Mouse (Mus musculus): ENCODE measurements around the gene Aldh1a3. TPM values are rescaled to one million over a fixed set of nuclear protein-coding genes. Genes with fewer than 3 reads are reported as not detected.

Aldh1a3 gene
- polyA plus RNA-seq, 1 experiment, result 11.1 TPM

GRCm38 (mm10) chr7:66386411-66386810 lies 40.9 kb downstream of the Aldh1a3 start:
- TF ChIP-seq CTCF (IDR thresholded peaks at IDR 0.05; ENCODE audit: extremely low read depth, insufficient read length, insufficient replicate concordance, low read depth, low read length) (no peak), POLR2A (IDR thresholded peaks at IDR 0.05; ENCODE audit: low read depth, low read length) (no peak)
- peaks cover 12% of the 10 kb centered on the region for H3K4me1 ChIP-seq (ENCODE audit: control insufficient read depth, insufficient read depth, insufficient read length, low read length)
- WGBS, result 90% methylated on average over 6 of the region's 6 CpGs
- no peak overlapping the region for H3K4me3 ChIP-seq (ENCODE audit: low read depth, low read length)
- H3K36me3 ChIP-seq (ENCODE audit: control insufficient read depth, insufficient read depth, low read length), result peaks cover under 1% of the 10 kb centered on the region
- no peaks in the 10 kb centered on the region for H3K27me3 ChIP-seq (ENCODE audit: control insufficient read depth, insufficient read depth, low read length)
- no peak overlapping the region for H3K27ac ChIP-seq (ENCODE audit: insufficient read depth, low read depth, low read length)

GRCm38 (mm10) chr7:66385826-66386225 lies 41.5 kb downstream of the Aldh1a3 start:
- Histone ChIP-seq H3K27ac (ENCODE audit: insufficient read depth, low read depth, low read length) (no peak overlapping the region), H3K4me3 (ENCODE audit: low read depth, low read length) (no peak overlapping the region), H3K36me3 (ENCODE audit: control insufficient read depth, insufficient read depth, low read length) (peaks cover 4% of the 10 kb centered on the region), H3K4me1 (ENCODE audit: control insufficient read depth, insufficient read depth, insufficient read length, low read length) (peaks cover 12% of the 10 kb centered on the region), H3K27me3 (ENCODE audit: control insufficient read depth, insufficient read depth, low read length) (no peaks in the 10 kb centered on the region)
- TF ChIP-seq CTCF (IDR thresholded peaks at IDR 0.05; ENCODE audit: extremely low read depth, insufficient read length, insufficient replicate concordance, low read depth, low read length) (no peak), POLR2A (IDR thresholded peaks at IDR 0.05; ENCODE audit: low read depth, low read length) (no peak)
- 79% methylated on average over 12 of the region's 12 CpGs for WGBS

GRCm38 (mm10) chr7:66384891-66385290 lies 42.4 kb downstream of the Aldh1a3 start:
- H3K4me3 ChIP-seq (ENCODE audit: low read depth, low read length), result no peak overlapping the region
- no peaks in the 10 kb centered on the region for H3K27me3 ChIP-seq (ENCODE audit: control insufficient read depth, insufficient read depth, low read length)
- H3K36me3 ChIP-seq (ENCODE audit: control insufficient read depth, insufficient read depth, low read length), result peaks cover 8% of the 10 kb centered on the region
- peaks cover 12% of the 10 kb centered on the region for H3K4me1 ChIP-seq (ENCODE audit: control insufficient read depth, insufficient read depth, insufficient read length, low read length)
- 63% methylated on average over 8 of the region's 8 CpGs for WGBS
- H3K27ac ChIP-seq (ENCODE audit: insufficient read depth, low read depth, low read length), result peak overlapping the region; percentile 17
- TF ChIP-seq CTCF (IDR thresholded peaks at IDR 0.05; ENCODE audit: extremely low read depth, insufficient read length, insufficient replicate concordance, low read depth, low read length) (no peak), POLR2A (IDR thresholded peaks at IDR 0.05; ENCODE audit: low read depth, low read length) (no peak)

DNA sequence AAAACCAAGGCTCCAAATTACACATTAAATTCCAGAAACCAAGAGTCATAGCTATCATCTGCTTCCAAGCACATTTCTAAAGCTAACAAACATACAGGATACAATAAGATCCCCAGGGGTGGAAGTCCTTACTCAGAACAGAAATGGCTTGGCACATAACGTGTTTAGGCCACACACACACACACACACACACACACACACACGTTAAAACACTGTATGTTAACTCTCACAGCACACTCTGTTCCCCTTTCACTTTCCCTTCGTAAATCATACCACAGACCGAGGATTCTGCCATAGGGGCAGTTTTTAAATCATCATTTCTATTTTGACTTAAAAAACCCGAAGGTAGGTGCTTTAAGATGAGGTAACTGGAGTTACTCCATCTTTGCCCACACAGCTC lies 43.1 kb downstream of the Aldh1a3 start:
- Histone ChIP-seq H3K4me1 (ENCODE audit: control insufficient read depth, insufficient read depth, insufficient read length, low read length) (peaks cover 12% of the 10 kb centered on the region), H3K27me3 (ENCODE audit: control insufficient read depth, insufficient read depth, low read length) (no peaks in the 10 kb centered on the region), H3K4me3 (ENCODE audit: low read depth, low read length) (no peak overlapping the region), H3K27ac (ENCODE audit: insufficient read depth, low read depth, low read length) (peak overlapping the region; percentile 49), H3K36me3 (ENCODE audit: control insufficient read depth, insufficient read depth, low read length) (peaks cover 8% of the 10 kb centered on the region)
- 13% methylated on average over 5 of the region's 5 CpGs for WGBS
- no peak for TF ChIP-seq CTCF (IDR thresholded peaks at IDR 0.05; ENCODE audit: extremely low read depth, insufficient read length, insufficient replicate concordance, low read depth, low read length)
- TF ChIP-seq POLR2A (IDR thresholded peaks at IDR 0.05; ENCODE audit: low read depth, low read length), result no peak

DNA sequence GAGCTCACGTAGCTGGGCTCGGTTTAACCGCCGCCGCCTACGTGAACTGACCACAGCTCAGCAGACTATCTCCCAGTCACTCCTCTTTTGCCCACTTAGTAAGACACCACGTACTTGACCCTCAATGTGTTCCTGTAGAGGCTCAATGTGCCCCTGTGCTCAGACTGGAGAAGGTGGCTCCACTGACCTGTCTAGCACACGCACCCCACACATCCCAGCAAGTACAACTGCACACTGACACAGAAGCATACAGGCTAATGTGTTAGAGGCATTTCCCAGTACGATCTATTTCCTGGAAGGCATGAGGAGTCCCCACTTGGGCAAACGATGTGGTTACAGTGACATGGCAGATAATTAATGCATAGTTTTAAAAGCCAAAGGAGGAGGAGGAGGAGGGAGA lies 50.8 kb downstream of the Aldh1a3 start:
- H3K4me1 ChIP-seq (ENCODE audit: control insufficient read depth, insufficient read depth, insufficient read length, low read length), result peaks cover 17% of the 10 kb centered on the region; the same call in 1 of the 2 replicates
- no peak overlapping the region for H3K4me3 ChIP-seq (ENCODE audit: low read depth, low read length)
- H3K27ac ChIP-seq (ENCODE audit: insufficient read depth, low read depth, low read length), result no peak overlapping the region
- no peaks in the 10 kb centered on the region for H3K27me3 ChIP-seq (ENCODE audit: control insufficient read depth, insufficient read depth, low read length)
- WGBS, result 72% methylated on average over 10 of the region's 10 CpGs
- TF ChIP-seq CTCF (IDR thresholded peaks at IDR 0.05; ENCODE audit: extremely low read depth, insufficient read length, insufficient replicate concordance, low read depth, low read length) (no peak), POLR2A (IDR thresholded peaks at IDR 0.05; ENCODE audit: low read depth, low read length) (no peak)
- H3K36me3 ChIP-seq (ENCODE audit: control insufficient read depth, insufficient read depth, low read length), result peaks cover 11% of the 10 kb centered on the region

DNA sequence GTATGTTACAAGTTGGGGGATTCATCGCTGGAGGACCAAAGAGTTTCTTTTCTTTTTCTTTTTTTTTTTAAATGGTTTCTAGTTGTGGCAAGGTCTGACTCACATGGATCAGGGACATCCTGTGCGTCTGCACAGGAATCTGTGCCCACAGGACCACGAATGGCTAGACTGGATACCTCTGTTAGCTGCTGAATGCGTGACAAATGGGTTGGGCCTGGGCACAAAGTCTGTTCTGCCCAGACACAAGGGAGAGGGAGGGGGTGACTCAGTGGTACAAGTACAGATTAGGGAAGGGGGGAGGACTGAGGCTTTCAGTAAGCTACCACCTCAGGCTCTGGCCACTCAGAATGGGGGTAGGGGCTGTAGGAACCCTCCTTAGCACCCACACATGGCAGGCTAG lies 51.6 kb downstream of the Aldh1a3 start:
- H3K4me3 ChIP-seq (ENCODE audit: low read depth, low read length), result no peak overlapping the region
- WGBS, result 58% methylated on average over 4 of the region's 4 CpGs
- TF ChIP-seq POLR2A (IDR thresholded peaks at IDR 0.05; ENCODE audit: low read depth, low read length) (no peak), CTCF (IDR thresholded peaks at IDR 0.05; ENCODE audit: extremely low read depth, insufficient read length, insufficient replicate concordance, low read depth, low read length) (no peak)

DNA sequence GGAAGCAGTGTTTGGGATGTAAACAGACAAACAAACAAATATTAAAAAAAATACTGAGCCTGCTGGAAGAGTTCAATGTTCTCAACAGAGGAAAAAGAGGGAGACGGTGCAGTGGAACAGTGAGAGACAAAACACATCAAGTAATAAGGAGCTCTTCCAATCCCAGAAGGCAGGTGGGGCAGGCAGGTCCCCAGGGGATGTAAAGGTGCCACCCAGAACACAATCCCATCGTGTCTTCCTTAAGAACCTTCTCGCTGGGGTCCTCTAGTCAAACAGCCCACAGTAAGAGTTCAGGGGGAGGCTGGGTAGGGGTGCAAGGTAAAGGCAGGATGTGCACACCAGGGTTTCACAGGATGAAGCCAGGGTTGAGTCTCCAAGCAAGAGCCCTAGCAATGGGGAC lies 53.9 kb downstream of the Aldh1a3 start:
- no peak for TF ChIP-seq POLR2A (IDR thresholded peaks at IDR 0.05; ENCODE audit: low read depth, low read length)
- no peak for TF ChIP-seq CTCF (IDR thresholded peaks at IDR 0.05; ENCODE audit: extremely low read depth, insufficient read length, insufficient replicate concordance, low read depth, low read length)
- Histone ChIP-seq H3K4me1 (ENCODE audit: control insufficient read depth, insufficient read depth, insufficient read length, low read length) (peaks cover 20% of the 10 kb centered on the region; the same call in 1 of the 2 replicates), H3K4me3 (ENCODE audit: low read depth, low read length) (no peak overlapping the region), H3K36me3 (ENCODE audit: control insufficient read depth, insufficient read depth, low read length) (0 out of 2 replicates have a peak, but pooled peaks cover 4% of the 10 kb centered on the region), H3K27ac (ENCODE audit: insufficient read depth, low read depth, low read length) (no peak overlapping the region), H3K27me3 (ENCODE audit: control insufficient read depth, insufficient read depth, low read length) (no peaks in the 10 kb centered on the region)
- 92% methylated on average over 3 of the region's 3 CpGs for WGBS

More for the DNA sequence above, 51.6 kb downstream of the Aldh1a3 start:
- H3K4me1 ChIP-seq (ENCODE audit: control insufficient read depth, insufficient read depth, insufficient read length, low read length), result peaks cover 20% of the 10 kb centered on the region; the same call in 1 of the 2 replicates
- H3K27ac ChIP-seq (ENCODE audit: insufficient read depth, low read depth, low read length), result no peak overlapping the region
- no peaks in the 10 kb centered on the region for H3K27me3 ChIP-seq (ENCODE audit: control insufficient read depth, insufficient read depth, low read length)
- H3K36me3 ChIP-seq (ENCODE audit: control insufficient read depth, insufficient read depth, low read length), result peaks cover 8% of the 10 kb centered on the region

Data from small intestine, adult 2 months (tissue).